Mouse (Mus musculus) common myeloid progenitor, adult 5-6 weeks (primary cell): ENCODE measurements around the gene Cd9. TPM values are rescaled to one million over a fixed set of nuclear protein-coding genes. Genes with fewer than 3 reads are reported as not detected.

Source experiments
- ATAC-seq: replicated peaks from 2 replicates; pipeline ENCODE4 v1.8.0; 2016; ENCODE audit warnings: low read depth, mild to moderate bottlenecking, moderate TSS enrichment, inconsistent platforms; ENCODE audit not compliant: poor library complexity, severe bottlenecking
- total RNA-seq: library from RNA; stranded (forward); fragments of 200-1000, 187-1606 nt; gene quantifications from 2 replicates; pipeline ENCODE4 v1.2.3, GENCODE M21; 2017

Cd9 gene
- 54.4 and 64.8 TPM in 2 replicates for total RNA-seq

GRCm38 (mm10) chr6:125494092-125494871 lies at the start of gene Cd9:
TSS of gene Cd9 (minus strand) at chr6:125494791.
- ATAC-seq, result peak; percentile 53

- peak; percentile 81 for ATAC-seq
Measured at GRCm38 (mm10) chr6:125541296-125541695, 46.7 kb upstream of the Cd9 start.

GRCm38 (mm10) chr6:125540826-125541225 lies 46.2 kb upstream of the Cd9 start:
- ATAC-seq, result peak; percentile 70

GRCm38 (mm10) chr6:125540199-125540598 lies 45.6 kb upstream of the Cd9 start:
- ATAC-seq, result peak; percentile 21; the same call in 1 of the 2 replicates

- ATAC-seq, result no peak
Measured at GRCm38 (mm10) chr6:125539423-125539822, 44.8 kb upstream of the Cd9 start.

- ATAC-seq, result no peak
Measured at GRCm38 (mm10) chr6:125538469-125538868, 43.9 kb upstream of the Cd9 start.

- no peak for ATAC-seq
Measured at GRCm38 (mm10) chr6:125534990-125535389, 40.4 kb upstream of the Cd9 start.

GRCm38 (mm10) chr6:125533104-125533650 lies 38.6 kb upstream of the Cd9 start:
- no peak for ATAC-seq

DNA sequence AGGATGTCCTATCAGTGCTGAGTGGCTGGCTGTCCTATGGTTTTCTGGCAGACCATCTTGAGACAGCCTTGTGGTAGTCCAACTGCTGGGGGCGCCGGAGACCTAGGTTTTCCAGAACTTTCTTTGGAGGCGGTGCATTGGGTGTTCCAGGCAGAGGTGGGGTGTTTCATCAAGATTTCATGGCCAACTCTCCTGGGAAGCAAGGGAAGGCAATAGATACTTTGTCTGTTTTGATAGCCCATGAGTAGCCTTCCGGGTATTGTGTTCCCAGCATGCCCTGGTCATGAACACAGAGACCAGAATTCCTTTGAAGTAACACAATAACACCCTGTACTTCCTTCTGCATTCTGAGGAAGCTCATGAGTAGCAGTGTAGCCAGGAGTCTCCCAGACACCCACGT lies 34.9 kb upstream of the Cd9 start:
- ATAC-seq, result no peak

GRCm38 (mm10) chr6:125528614-125529200 lies 34.1 kb upstream of the Cd9 start:
- ATAC-seq, result no peak

DNA sequence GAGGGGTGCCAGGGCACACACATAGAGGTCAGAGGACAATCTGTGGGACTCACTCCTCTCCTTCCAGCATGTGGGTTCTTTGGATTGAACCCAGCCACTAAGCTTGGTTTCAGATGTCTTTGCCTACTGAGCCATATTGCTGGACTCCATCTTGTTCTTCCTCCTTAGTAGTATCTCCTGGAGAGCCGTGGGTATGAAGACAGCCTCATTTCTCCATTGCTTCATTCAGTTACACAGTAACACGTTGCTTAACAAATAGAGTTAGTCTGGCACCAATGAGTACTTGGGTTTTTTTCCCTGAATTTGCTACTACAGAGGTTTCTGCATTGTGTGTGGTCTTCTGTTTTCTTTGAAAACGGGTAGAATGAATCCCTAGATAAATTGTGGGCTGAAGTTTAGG lies 31.5 kb upstream of the Cd9 start:
- ATAC-seq, result no peak

- peak; percentile 59 for ATAC-seq
Measured at GRCm38 (mm10) chr6:125524027-125524426, 29.4 kb upstream of the Cd9 start.

DNA sequence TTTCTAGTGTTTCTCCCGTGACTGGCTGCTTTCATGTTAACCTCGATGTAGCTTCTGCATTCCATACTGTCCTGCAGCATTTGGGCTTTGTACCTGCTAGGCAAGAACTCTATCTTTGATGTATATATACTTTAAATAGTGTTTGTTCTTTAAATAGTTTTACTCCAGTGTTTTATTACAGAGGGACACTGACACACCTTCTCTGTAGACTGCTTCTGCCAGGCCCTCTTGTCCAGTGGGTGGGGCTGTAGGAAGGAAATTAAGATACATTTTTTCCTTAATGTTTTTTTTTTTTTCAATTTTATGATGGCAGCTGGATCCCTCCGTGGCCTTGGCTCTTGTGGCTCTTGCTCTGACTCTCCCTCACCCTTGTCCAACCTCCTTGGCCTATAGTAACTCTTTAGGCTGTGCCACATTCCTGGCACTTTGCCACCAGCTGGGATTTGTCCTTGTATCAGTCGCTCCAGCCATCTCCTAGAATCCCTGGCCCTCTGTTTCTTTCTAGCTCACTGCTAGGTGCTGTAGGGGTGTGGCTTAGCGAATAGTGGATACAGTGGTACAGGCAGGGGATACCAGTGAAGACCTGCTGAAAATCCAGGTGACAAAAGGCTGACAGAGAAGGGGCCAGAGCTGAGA lies 27.1 kb upstream of the Cd9 start:
- ATAC-seq, result no peak

DNA sequence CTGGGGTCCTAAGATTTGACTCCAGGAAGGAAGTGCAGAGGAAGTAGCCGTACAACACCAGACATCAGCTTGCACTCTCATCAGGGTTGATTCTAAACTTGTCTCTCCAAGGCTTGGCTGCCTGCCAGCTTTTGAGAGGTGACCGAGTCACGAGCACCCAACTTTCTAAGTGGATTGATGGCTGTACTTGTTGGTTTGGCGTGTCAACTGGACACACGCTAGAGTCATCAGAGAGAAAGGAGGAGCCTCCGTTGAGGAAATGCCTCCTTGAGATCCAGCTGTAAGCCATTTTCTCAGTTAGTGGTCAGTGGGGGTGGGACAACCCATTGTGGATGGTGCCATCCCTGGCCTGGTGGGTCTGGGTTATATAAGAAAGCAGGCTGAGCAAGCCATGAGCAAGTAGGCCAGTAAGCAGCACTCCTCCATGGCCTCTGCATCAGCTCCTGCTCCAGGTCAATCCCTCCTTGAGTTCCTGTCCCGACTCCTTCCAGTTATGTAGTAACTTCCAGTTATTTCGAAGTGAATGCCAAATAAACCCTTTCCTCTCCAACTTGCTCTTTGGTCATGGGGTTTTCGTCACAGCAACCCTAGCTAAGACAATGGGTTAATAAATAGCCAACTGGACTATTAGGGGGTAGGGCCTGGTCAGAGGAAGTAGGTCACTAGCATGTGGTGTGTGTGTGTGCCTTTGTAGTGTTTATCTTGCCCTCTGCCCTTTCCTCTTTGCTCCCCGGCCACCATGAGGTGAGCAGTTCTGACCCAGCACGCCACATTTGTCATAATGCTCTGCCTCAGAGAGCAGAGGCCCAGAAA lies 21.1 kb upstream of the Cd9 start:
- no peak for ATAC-seq

GRCm38 (mm10) chr6:125512950-125513596 lies 18.5 kb upstream of the Cd9 start:
- ATAC-seq, result 0 out of 2 replicates have a peak, but pooled peaks have one; percentile 17

GRCm38 (mm10) chr6:125511196-125511595 lies 16.6 kb upstream of the Cd9 start:
- peak; percentile 52 for ATAC-seq

GRCm38 (mm10) chr6:125510645-125511044 lies 16.1 kb upstream of the Cd9 start:
- no peak for ATAC-seq

- peak; percentile 70 for ATAC-seq
Measured at GRCm38 (mm10) chr6:125509783-125510182, 15.2 kb upstream of the Cd9 start.

- no peak for ATAC-seq
Measured at GRCm38 (mm10) chr6:125506427-125506826, 11.8 kb upstream of the Cd9 start.
